ENCODE assay signal across 19 mouse cellular contexts in the genomic region with DNA sequence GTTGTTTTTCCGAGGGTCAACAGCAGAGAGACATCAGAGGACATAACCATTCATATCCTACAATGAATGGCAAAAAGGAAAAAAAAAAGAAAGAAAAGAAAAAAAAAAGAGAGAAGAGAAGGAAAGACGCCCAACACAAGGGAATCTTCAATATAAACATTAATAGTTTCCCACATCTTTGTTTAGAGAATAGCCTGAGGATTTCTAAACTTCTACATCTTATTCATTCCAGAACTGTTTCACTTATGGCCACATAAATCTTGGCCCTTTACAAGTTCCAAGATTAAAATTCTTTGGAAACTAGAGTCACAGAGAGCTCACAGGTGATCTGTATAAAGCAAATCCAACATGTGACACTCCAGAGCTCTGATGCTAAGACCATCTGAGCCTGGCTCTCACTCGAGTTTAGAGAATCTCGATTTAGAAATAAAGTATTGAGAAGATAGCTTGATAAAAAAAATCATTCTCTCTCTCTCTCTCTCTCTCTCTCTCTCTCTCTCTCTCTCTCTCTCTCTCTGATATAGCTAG.
A peak's percentile ranks its signal among the peaks of the same experiment; 100 is the strongest.
DNase-seq lines count a peak whose midpoint lies in the region; ATAC-seq and TF ChIP-seq lines count a peak whose summit lies in the region.
"Had no signal": no experiment of that assay in that cellular context is flagged by ENCODE, and none has a peak within 500 bp of the region (broad histone marks: within the 10 kb centered on the region; RNA-seq: fewer than 3 reads in every experiment).

No protein-coding gene starts in this region.

- ATAC-seq in kidney, postnatal 0 days (replicated peaks; ENCODE audit: low FRiP score, low read depth) = no peak
- ATAC-seq in lung, postnatal 0 days = no peak
- peak; percentile 60; the same call in 1 of the 2 replicates for ATAC-seq in intestine, embryonic 16.5 days
- no peak for ATAC-seq in stomach, embryonic 15.5 days (ENCODE audit: insufficient read depth, low FRiP score, low read depth)
- no peak for ATAC-seq in liver, embryonic 12.5 days
- ATAC-seq: forebrain, embryonic 14.5 days had no signal

- H3K27ac ChIP-seq in kidney, postnatal 0 days = peak overlapping the region; percentile 64
- H3K27ac ChIP-seq in lung, postnatal 0 days (ENCODE audit: low read length) = no peak overlapping the region
- H3K27ac ChIP-seq in intestine, embryonic 16.5 days (ENCODE audit: low read length) = peak overlapping the region; percentile 79
- H3K27ac ChIP-seq in stomach, embryonic 15.5 days = peak overlapping the region; percentile 85
- no peak overlapping the region for H3K27ac ChIP-seq in liver, embryonic 12.5 days
- H3K27ac ChIP-seq: embryonic facial prominence, embryonic 15.5 days; forebrain, embryonic 10.5 days; gastrocnemius, adult 2 months had no signal

- H3K9me3 ChIP-seq in kidney, postnatal 0 days (replicated peaks; ENCODE audit: low read length) = no peaks in the 10 kb centered on the region
- H3K9me3 ChIP-seq in lung, postnatal 0 days (ENCODE audit: low read length) = no peaks in the 10 kb centered on the region
- H3K9me3 ChIP-seq in intestine, embryonic 16.5 days (ENCODE audit: control insufficient read depth, low read length) = no peaks in the 10 kb centered on the region
- H3K9me3 ChIP-seq in stomach, embryonic 15.5 days = no peaks in the 10 kb centered on the region
- H3K9me3 ChIP-seq in liver, embryonic 12.5 days (replicated peaks) = no peaks in the 10 kb centered on the region
- H3K9me3 ChIP-seq: embryonic facial prominence, embryonic 15.5 days; forebrain, embryonic 10.5 days; heart, embryonic 12.5 days had no signal

- H3K9ac ChIP-seq in kidney, postnatal 0 days (ENCODE audit: low read depth, low read length) = no peak overlapping the region
- no peak overlapping the region for H3K9ac ChIP-seq in lung, postnatal 0 days (replicated peaks; ENCODE audit: low read depth)
- no peak overlapping the region for H3K9ac ChIP-seq in intestine, embryonic 16.5 days (ENCODE audit: low read depth, low read length)
- H3K9ac ChIP-seq in stomach, embryonic 15.5 days = no peak overlapping the region
- H3K9ac ChIP-seq in liver, embryonic 12.5 days = no peak overlapping the region
- H3K9ac ChIP-seq: embryonic facial prominence, embryonic 15.5 days; heart, embryonic 12.5 days had no signal

- no peaks in the 10 kb centered on the region for H3K4me1 ChIP-seq in kidney, postnatal 0 days (replicated peaks; ENCODE audit: insufficient read depth, low read length)
- H3K4me1 ChIP-seq in lung, postnatal 0 days (ENCODE audit: insufficient read depth, low read depth, low read length) = no peaks in the 10 kb centered on the region
- peaks cover 11% of the 10 kb centered on the region; the same call in 1 of the 2 replicates for H3K4me1 ChIP-seq in intestine, embryonic 16.5 days (ENCODE audit: control insufficient read depth, insufficient read depth, low read length)
- no peaks in the 10 kb centered on the region for H3K4me1 ChIP-seq in stomach, embryonic 15.5 days
- H3K4me1 ChIP-seq in liver, embryonic 12.5 days = no peaks in the 10 kb centered on the region
- H3K4me1 ChIP-seq: embryonic facial prominence, embryonic 15.5 days; forebrain, embryonic 10.5 days; heart, embryonic 12.5 days had no signal

- peak; percentile 53 for DNase-seq in kidney, postnatal 0 days (ENCODE audit: low spot score)
- DNase-seq in kidney, postnatal 4 days = no peak
- DNase-seq in lung, postnatal 0 days (ENCODE audit: low spot score) = peak; percentile 35
- DNase-seq in lung, postnatal 36 days = no peak
- DNase-seq: adrenal gland, adult 2 months; adrenal gland, postnatal 25 days; cerebellum, adult 18-20 months; cerebellum, postnatal 10 days; embryo, embryonic 11 days; gastrocnemius, adult 2 months; gastrocnemius, postnatal 25 days had no signal

- no peak for TF ChIP-seq CTCF in kidney, postnatal 0 days (IDR thresholded peaks at IDR 0.05; ENCODE audit: low read depth)
- TF ChIP-seq CTCF in lung, postnatal 0 days (IDR thresholded peaks at IDR 0.05) = no peak

- no peak overlapping the region for H3K4me3 ChIP-seq in kidney, postnatal 0 days (replicated peaks; ENCODE audit: low read depth, low read length)
- no peak overlapping the region for H3K4me3 ChIP-seq in lung, postnatal 0 days (ENCODE audit: low read depth, low read length)
- H3K4me3 ChIP-seq in intestine, embryonic 16.5 days (ENCODE audit: low read length) = no peak overlapping the region
- no peak overlapping the region for H3K4me3 ChIP-seq in stomach, embryonic 15.5 days (replicated peaks)
- no peak overlapping the region for H3K4me3 ChIP-seq in liver, embryonic 12.5 days
- H3K4me3 ChIP-seq: embryonic facial prominence, embryonic 15.5 days; erythroblast, embryonic 14.5 days; forebrain, embryonic 10.5 days; gastrocnemius, adult 2 months; heart, embryonic 12.5 days had no signal

- no peak for TF ChIP-seq EP300 in lung, postnatal 0 days (IDR thresholded peaks at IDR 0.05)

- H3K27me3 ChIP-seq in kidney, postnatal 0 days (ENCODE audit: insufficient read depth, low read length) = no peaks in the 10 kb centered on the region
- no peaks in the 10 kb centered on the region for H3K27me3 ChIP-seq in lung, postnatal 0 days (replicated peaks; ENCODE audit: insufficient read depth, low read length)
- no peaks in the 10 kb centered on the region for H3K27me3 ChIP-seq in intestine, embryonic 16.5 days (replicated peaks; ENCODE audit: control insufficient read depth, insufficient read depth, low read length)
- no peaks in the 10 kb centered on the region for H3K27me3 ChIP-seq in stomach, embryonic 15.5 days (replicated peaks)
- no peaks in the 10 kb centered on the region for H3K27me3 ChIP-seq in liver, embryonic 12.5 days (replicated peaks)
- H3K27me3 ChIP-seq: embryonic facial prominence, embryonic 15.5 days; heart, embryonic 12.5 days had no signal

- H3K36me3 ChIP-seq in kidney, postnatal 0 days (ENCODE audit: insufficient read depth, low read length) = no peaks in the 10 kb centered on the region
- no peaks in the 10 kb centered on the region for H3K36me3 ChIP-seq in lung, postnatal 0 days (ENCODE audit: insufficient read depth, low read length)
- H3K36me3 ChIP-seq in intestine, embryonic 16.5 days (ENCODE audit: control insufficient read depth, insufficient read depth, low read length) = no peaks in the 10 kb centered on the region
- H3K36me3 ChIP-seq in stomach, embryonic 15.5 days = no peaks in the 10 kb centered on the region
- no peaks in the 10 kb centered on the region for H3K36me3 ChIP-seq in liver, embryonic 12.5 days
- H3K36me3 ChIP-seq: embryonic facial prominence, embryonic 15.5 days; forebrain, embryonic 10.5 days; heart, embryonic 12.5 days had no signal

- H3K4me2 ChIP-seq in kidney, postnatal 0 days (ENCODE audit: low read length) = no peak overlapping the region
- H3K4me2 ChIP-seq in lung, postnatal 0 days (replicated peaks; ENCODE audit: low read depth, low read length) = no peak overlapping the region
- no peak overlapping the region for H3K4me2 ChIP-seq in intestine, embryonic 16.5 days (ENCODE audit: low read depth, low read length)
- H3K4me2 ChIP-seq in stomach, embryonic 15.5 days = no peak overlapping the region
- no peak overlapping the region for H3K4me2 ChIP-seq in liver, embryonic 12.5 days
- H3K4me2 ChIP-seq: embryonic facial prominence, embryonic 15.5 days; heart, embryonic 12.5 days had no signal

- WGBS in kidney, postnatal 0 days = 57% methylated on average over 4 of the region's 4 CpGs
- WGBS in lung, postnatal 0 days = 31% methylated on average over 4 of the region's 4 CpGs
- WGBS in intestine, embryonic 16.5 days = 47% methylated on average over 4 of the region's 4 CpGs
- WGBS in stomach, embryonic 15.5 days = 37% methylated on average over 4 of the region's 4 CpGs
- WGBS in liver, embryonic 12.5 days (ENCODE audit: insufficient replicate concordance) = 52% methylated on average over 4 of the region's 4 CpGs

Comparison
In these comparisons a context has a peak if more than half of its experiments do, and no peak if none do; other contexts are left out.
1. DNase-seq: peak in kidney, postnatal 0 days (single experiment) and lung, postnatal 0 days (single experiment); none in kidney, postnatal 4 days (0 of 2) and lung, postnatal 36 days (single experiment).
2. H3K27ac ChIP-seq: peak in kidney, postnatal 0 days (single experiment), intestine, embryonic 16.5 days (single experiment) and stomach, embryonic 15.5 days (single experiment); none in lung, postnatal 0 days (single experiment) and liver, embryonic 12.5 days (single experiment).